Mouse (Mus musculus) retina, adult 2 months (tissue): ENCODE measurements at regions not wholly inside any gene's neighbourhood (a gene's known extent, or its start where the extent isn't known, plus 50 kb on each side); places are given as distances from the start of the nearest gene placed in this dataset.

Experiments
- DNase-seq: peaks from one replicate; pipeline ENCODE4 v3.0.0-alpha.2; 2012; ENCODE audit warnings: low read depth, low spot score

DNA sequence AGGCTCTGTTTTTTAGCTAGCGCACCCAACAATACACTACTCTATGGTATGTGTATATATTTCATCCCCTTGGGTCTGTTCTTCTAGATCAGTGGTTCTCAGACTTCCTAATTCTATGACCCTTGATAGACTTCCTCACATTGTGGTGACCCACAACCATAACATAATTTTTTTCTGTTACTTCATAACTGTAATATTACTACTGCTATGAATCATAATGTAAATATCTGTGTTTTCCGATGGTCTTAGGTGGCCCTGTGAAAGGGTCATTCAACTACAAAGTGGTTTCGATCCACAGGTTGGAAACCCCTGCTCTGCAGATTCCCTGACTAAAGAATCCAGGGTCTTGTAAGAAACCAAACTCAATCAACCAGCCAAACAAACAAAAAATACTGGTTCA, 220.8 kb downstream of the Opa1 start:
- no peak for DNase-seq

DNA sequence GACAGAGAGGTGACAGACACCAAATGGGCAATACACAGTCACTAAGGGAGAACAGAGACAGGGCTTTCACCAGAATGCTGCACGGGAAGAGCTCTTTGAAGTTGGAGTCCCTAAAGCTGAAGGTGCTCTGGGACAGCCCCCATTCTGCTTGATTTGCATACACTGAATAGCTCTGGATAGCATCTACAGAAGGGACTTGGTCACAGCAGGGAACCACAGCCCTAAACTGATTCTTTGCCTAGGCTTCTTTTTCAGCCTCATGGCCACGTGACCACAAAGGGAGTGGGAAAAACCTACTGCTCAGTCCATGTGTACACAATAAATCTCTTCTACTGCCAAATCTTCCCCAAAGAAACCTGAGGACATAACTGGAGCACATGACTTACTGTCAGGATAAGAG, 221.3 kb downstream of the Opa1 start:
- DNase-seq = no peak

DNA sequence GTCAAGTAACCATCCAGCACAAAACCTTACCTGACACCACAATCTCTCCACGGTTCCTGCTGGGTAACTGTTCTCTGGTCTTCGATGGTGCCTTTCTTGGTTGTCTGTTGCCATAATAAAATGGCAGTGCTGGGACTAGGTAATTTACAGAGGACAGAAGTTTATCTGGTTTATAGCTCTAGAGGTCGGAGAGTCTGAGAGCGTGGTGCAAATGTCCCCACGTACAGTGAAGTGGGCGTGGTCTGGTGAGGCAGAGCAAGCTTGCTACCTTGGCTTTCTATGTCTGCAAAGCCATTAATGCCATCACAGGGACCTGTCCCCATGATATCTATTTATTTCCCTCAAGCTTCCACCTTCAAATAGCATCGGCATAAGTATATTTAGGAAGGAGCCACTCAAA, 223.0 kb downstream of the Opa1 start:
- DNase-seq = no peak

DNA sequence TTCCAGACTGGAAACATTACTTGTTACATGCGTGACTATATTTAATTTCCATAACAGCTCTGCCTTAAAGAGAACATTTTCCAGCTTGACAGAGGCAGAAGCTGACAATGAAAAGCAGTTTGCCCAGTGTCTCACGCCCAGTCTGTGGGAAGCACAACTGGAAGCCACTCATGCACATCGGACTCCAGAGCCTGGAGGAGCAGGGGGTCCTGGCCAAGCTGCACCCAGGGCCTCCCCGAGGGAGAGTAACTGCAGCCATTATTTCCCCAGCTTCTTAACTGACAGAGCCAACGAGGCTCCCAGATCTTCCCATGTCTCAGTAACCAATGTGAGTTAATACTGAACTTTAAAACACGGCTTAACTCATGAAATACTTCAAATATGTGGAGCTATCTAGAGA, 223.5 kb downstream of the Opa1 start:
- DNase-seq = no peak

DNA sequence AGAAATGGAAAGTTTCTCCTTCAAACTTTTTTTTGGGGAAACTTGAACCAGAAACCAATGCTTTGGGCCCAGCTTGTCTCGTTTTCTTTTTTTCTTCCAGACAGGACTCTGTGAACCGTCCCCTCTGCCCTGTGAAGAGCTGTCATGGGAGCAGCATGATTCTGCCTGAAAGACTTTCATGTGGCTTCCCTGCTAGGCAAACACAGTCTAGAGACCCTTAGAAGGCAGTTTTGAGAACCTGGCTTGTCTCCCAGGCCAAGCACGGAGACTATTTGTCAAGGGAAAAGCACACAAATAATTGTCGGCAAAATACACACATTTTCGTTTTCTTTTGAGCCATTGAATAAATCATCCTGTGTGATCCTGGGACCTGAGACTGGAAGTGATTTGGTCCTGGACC, 228.7 kb downstream of the Opa1 start:
- DNase-seq = no peak

DNA sequence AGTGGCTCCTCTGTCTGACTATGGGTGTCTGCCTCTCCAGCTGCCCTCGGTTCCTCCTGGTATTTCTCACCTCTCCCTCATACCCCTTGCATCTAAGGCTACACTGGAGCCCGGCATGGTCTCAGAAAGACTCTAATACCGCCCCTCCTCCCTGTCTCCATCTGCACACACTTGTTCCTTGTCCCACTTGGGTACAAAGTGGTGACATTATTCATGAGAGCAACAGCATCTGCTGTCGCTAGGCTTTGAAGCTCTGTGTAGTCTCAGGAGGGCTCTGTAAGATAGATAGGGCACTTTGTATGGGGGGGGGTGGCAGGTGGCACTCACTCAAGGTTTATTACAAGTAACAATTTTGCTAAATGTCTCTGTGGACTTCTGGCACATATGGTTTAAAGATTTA, 229.7 kb downstream of the Opa1 start:
- DNase-seq = no peak

DNA sequence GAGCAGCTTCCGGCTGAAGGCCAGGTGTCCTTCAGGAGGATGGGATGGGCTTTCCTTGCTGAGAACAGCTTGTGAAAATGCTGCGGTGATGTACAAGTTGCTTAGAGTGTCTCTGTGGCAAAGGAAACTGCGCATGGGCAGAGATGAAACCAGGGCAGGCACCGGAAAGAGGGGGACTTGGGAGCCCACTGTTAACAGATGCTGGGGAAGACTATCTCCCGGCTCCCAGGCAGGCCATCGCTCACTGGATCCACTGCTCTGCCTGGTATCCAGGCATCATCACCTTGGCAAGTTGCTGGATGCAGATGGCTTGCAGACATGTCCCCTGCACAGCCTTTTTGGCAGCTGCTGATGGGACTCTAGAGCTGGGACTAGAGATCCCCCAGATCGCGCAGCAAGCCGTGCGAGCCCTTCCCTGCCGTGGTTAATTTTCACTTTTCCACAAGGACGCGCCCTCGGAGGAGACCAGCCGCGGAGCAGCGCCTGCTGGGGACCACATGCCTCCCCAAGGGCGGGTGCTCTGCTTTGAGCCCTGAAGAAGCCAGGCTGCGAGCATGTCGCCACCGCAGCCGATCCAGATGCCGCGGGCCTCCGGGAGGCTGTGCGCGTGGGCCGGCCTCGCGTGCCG, 234.4 kb downstream of the Opa1 start:
- no peak for DNase-seq

DNA sequence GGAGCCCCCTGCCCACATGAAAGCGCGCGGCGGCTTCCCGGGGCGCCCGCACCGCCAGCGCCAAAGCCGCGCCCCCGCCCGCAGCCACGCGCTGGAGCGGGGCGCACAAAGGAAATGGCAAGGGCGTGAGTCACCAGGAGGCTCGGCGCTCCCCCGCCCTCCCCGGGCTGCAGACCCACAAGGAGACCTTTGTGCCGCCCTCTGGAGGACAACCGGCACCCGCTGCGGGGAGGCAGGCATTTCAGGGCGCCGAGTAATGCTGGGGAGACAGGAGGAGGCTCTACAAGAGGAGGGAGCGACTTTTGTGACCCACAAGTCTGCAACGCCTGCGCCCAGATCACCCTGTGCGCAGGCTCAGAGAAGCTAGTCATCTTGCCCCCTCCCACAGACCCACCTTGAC, 234.9 kb downstream of the Opa1 start:
- DNase-seq = no peak

DNA sequence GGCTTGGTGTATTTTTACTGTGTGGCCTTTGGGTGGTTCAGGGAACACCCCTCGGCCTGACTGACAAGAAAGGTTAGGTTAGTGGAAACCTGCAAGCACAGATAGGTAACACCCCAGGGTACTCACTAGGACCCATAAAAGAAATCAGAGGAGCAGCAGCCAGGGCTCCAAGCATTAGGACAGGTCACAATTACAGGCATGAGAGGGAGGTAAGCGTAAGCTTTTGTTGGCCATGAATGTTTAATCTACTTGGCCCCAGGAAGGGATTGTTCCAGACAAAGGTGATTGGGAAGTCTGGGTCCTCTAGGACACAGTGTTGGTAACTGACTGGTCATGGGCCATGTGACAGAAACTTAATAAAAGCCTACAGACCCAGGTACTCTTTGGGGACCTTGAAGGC, 235.5 kb downstream of the Opa1 start:
- no peak for DNase-seq

DNA sequence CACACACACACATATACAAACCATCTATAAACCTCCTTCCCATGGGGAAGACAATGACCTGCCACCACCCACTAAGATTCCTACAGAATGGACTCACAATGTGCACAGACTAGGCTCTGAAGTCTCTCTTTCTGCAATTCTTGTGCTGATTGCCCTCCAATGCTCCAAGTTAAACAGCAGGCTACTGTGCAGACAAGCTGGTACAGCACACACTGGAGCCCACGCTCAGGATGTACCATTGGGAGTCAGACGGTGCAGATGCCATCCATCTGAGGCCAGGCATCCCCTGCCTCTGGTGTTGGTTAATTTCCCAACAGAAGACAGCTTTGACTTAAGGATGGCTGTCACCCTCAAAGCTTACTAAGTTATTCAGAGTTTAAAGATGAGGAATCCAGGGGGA, 236.1 kb downstream of the Opa1 start:
- no peak for DNase-seq

DNA sequence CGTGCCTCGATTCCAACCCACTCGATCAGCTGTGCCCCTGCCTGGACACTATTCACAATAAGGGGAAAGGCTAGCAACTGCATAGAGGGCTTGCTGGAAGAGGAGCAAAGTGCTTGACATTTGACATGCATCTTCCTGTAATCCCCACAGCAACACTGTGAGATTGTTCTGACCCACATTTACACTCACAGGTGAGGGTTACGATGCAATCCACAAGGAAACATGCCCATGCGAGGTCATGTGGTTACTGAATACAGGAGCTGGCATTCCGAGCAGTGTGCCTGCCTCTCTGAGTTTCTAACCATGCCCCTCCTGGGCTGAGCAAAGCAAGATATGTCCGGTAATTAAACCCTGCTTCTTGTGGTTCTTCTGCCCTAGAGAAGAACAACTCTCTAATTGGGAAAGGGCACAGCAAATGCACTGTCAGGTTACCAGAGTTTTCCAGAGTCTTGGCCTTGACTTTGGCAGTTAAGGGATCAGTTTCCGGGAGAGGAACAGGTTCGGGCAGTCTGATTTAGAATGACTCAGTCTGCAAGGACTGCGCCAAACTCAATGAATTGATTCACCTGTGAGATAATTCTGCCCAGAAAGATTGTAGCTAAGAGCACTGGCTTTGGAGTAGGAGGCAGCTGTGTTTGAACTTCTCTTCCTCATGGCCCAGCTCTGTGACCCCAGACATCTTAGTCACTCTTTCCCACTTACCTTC, 236.7 kb downstream of the Opa1 start:
- no peak for DNase-seq

DNA sequence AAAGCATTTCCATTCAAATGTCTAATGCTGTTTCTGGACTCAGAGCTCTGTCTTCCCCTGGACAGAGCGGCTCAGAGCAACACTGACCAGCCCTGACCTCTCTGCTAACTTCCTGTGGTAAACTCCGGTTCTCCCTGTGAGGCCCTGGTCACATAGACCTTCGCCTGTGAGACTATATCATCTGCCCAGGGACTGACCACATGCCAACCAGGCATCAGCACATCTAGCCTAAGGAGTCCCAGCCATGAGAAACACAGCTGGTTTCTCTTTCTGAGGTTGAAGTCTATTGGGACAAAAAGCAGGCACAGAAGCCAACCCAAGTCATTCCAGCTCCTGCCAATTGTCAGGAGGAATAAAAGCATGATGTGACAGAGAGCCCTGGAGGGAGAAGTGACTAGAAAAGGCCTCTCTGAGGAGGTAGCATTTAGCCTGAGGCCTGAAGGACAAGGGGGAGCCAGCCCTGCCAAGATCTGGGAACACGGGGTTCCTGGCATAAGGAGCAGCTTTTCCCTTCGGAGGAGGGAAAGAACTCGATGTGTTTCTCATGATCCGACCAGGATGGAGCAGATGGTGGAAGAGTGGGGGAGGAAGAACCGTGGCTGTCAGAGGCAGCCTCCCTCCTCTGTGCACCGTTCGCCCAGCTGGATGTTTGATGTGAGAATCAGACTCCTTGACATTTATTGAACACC, 237.7 kb downstream of the Opa1 start:
- DNase-seq = no peak

DNA sequence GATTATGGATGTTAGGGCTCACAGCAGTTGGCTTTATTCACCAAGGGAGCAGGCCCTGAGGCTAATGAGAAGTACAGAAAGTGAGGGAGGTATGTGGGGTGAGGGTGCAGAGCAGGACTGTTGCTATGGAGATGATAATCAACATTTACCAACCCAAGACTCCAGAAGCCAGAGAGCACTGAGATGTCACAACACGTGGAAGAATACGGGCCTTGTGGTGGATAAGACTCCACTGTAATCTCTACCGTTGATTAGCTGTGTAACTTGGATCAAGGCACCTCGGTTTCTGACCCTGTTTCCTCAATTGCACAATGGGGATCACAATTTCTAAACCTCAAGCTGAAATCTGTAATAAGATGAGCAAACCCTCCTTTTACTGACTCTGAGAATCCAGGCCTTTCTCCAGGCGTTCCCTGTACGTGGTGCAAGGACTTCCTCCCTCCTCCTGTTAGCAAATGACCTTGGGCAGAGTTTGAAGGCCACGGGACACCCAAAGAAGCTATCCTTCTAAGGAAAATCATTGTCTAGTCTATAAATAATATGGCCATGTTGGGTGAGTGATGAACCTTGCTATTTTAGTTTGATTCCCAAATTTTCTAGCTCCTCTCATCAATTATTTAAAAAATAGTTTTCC, 239.8 kb downstream of the Opa1 start:
- no peak for DNase-seq

DNA sequence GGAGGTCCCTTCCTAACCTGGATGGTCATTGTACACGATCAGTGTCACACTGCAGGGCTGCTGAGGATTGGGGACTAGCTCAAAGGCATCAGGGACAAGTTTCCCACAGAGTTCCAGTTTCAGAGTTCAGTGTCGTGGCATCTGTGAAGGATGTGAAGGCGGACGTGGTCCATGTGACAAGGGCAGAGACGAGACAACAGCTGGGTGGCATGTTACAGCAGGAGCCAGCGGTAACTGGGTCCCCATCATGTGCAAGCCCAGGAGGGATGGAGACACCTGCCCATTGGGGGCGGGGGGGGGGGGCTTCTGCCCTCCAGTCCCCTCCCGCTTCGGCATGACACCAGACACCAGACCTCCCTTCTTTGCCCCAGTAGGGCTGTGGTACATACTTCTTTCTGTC, 241.6 kb downstream of the Opa1 start:
- DNase-seq = no peak

DNA sequence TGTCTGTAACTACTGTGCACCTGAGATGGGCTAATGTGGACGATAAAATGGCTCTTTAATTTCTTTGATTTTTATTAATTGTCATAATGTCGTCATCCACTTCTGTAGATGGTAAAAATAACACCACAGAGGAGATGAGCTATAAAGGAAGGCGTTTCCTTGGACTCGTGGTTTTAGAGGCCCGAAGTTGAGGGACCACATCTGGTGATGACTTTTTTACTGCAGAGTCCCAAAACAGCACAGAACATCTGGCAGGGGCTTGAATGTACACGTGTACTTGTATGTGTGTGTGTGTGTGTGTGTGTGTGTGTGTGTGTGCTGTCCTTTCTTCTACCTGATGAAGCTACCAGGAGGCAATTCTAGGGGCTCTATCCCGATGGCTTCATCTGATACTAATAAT, 242.1 kb upstream of the Hes1 start:
- no peak for DNase-seq

DNA sequence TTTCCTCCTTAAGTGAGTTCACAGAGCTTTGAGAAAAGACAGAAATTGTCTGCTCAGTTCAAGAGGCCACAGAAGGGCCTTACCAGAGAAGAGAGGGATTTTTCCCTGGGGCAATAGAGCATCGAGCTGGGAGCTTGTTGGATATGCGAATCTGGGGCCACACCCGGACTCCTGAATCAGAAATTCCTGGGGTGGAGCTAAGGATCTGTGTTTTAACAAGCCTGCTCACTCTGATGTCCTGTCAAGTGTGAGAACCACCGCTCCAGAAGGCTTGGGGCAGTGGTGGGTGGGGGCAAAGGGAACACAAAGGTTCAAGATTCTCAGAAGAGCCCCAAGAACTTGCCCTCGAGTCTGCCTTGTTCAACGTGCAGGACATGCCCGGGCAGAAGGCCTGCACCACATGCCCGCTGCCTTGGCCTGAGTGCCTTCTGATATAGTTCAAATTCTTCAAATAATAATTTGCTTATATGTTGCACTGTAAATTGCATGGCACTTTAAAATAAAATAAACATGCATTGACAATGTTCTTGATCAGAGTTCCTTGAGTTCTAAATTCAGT, 241.3 kb upstream of the Hes1 start:
- DNase-seq = no peak

DNA sequence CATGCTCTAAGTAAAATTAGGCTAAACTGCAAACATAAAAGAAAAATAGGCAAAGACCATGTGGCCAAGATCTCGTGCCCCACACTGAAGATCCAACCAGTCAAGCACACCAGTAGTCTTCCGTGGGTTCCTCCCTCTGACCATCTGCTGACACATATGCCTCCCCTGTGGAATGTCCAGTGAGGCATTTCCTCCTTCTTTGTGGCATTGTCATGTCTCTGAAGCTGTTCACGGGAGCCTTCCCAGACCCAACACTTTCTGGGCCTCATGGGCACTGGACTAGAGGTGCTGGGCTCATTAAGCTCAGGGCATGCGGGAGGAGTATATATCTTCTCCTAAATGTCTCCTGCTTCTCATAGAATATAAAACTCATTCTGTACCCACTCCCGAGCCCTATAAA, 237.3 kb upstream of the Hes1 start:
- DNase-seq = no peak

DNA sequence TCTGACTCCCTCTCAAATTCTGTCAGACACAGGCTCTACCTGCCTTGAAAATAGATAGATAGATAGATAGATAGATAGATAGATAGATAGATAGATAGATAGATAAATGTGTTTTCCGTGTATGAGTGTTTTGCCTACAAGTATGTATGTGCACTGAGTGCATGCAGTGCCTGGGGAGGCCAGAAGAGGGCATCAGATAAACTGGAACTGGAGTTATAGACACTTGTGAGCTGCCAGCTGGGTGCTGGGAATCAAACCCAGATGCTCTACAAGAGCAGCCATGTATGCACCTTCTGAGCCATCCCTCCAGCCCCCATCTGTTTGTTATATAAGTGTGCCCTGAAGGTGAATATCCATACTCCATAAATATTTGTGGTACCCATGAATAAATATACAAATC, 236.4 kb upstream of the Hes1 start:
- DNase-seq = no peak

DNA sequence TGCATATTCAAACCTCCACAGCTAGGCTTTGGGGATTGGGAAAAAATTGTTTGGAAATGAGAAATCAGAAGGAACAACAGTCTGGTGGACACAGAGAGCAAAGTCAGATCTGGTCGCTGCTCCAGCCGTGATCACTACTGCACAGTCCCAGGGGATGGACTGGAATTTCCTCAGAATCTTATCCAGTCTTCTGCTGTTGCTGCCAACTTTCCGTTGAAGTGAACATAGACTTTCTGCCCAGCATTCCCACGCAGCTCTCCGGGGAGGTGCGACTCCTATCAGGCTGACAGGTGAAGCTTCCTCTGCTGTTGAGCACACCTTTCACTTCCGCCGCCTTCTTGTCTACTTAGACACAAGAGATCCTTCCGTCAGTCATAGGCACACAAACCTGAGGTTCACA, 234.7 kb upstream of the Hes1 start:
- DNase-seq = no peak

DNA sequence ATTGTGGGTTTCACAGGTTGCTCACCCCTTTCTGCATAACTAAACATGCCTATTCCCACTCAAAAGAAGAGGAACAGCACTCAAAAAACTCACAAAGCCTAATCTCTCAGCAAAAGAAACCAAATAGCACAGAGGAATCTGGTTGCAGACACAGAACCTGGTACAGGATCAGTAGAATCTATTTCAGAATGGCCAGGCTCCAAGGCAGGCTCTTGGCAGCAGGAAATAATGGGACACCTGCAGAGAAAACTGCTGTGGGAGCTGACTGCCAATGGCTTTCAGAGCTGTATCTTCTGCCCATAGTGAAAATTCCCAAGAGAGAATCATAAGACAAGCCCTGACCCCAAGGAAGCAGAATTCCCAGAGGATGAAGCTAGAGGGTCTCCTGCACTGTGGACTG, 234.1 kb upstream of the Hes1 start:
- DNase-seq = no peak

DNA sequence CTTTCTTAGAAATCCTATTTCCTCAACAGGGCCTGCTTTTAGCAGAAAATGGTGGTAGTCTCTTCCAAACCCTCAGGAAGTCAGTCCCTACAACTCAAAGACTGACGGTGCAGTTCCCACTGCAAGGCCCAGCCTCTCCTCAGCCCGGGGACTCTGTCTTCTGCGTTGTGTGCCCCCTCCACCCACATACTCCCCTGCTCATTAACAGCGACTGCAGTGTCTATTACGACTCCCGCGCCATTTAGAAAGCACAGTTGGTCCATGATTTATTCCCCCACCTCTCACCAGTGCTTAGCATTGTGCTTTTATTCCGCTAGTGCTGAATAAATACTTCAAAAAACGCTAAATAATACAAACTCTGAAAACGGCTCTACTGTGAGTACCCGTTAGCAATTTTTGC, 230.9 kb upstream of the Hes1 start:
- DNase-seq = no peak

DNA sequence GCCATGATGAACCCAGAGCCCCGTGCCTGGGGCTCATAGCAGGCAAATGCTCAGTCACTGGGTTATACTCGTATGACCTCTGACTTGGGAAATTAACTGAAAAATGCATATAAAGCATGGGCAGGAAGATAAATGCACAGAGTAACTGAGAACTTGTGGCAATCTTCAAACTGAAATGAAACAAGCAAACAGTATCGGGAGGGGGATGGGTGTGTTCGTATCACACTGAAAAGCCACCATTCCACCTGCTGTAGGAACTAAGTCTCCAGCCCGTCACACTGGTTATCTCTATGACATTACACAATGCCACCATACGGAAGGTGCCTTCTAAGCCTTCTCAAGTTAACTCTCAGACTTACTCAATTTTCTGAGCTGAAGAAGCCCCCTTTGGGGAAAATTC, 230.3 kb upstream of the Hes1 start:
- DNase-seq = no peak

DNA sequence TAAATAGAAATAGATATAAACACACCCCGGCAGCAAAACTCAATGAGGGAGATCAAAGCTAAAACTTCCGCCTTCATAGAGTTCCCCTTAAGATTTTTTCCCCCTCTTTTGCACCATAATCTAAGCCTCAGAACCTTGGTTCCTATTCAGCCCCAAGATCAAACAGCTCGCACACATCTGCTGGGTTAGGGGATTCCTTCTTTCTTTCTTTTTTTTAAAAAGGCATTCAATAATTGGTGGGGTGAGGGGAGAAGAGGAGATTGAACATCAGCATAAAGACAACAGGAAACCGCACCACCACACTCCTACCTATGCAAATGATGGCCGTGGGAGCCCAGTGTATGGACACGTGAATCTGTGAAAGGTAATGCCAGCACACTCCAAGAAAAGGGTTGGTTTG, 229.5 kb upstream of the Hes1 start:
- no peak for DNase-seq
